Mouse (Mus musculus): ENCODE results near the gene Padi4. TPM values are rescaled to one million over a fixed set of nuclear protein-coding genes. Genes with fewer than 3 reads are reported as not detected.

Padi4 gene
- polyA plus RNA-seq, 1 experiment from 2014 or later = 0.12 TPM

DNA sequence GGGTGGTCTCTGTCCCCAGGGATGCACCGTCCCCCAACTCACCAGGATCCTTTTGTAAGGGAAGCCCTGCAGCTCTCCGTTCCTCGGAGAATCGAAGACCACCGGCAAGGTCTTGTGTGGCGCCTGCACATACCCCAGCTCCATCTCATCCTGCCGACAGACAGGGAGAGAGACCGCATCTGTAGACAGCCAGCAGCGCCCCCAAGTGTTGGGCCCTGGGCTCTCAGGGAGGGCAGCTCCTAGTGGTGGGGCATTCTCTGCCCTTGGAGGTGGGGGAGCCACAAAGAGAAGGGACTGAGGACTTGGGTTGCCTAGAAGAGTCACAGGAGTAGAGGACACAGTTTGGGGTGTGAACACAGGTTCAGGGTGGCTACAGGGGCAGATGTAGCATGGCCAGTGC lies 19.8 kb upstream of the Padi4 start:
- WGBS = 63% methylated on average over 9 of the region's 9 CpGs
- Histone ChIP-seq H3K36me3 (ENCODE audit: control insufficient read depth, insufficient read depth, low read length) (no peaks in the 10 kb centered on the region), H3K9ac (ENCODE audit: low read length) (no peak overlapping the region), H3K27me3 (ENCODE audit: control insufficient read depth, insufficient read depth, low read length) (no peaks in the 10 kb centered on the region), H3K4me1 (ENCODE audit: control insufficient read depth, insufficient read depth, low read length) (peaks cover 3% of the 10 kb centered on the region; the same call in 1 of the 2 replicates), H3K27ac (replicated peaks; ENCODE audit: low read depth, low read length) (no peak overlapping the region), H3K9me3 (ENCODE audit: control insufficient read depth, low read length) (no peaks in the 10 kb centered on the region; the same call in 1 of the 2 replicates), H3K4me3 (ENCODE audit: low read depth, low read length) (no peak overlapping the region), H3K4me2 (ENCODE audit: low read depth, severe bottlenecking) (no peak overlapping the region)
- ATAC-seq (ENCODE audit: insufficient number of reproducible peaks, low FRiP score, low TSS enrichment, low read depth) = no peak
- DNase-seq (ENCODE audit: low spot score) = no peak

DNA sequence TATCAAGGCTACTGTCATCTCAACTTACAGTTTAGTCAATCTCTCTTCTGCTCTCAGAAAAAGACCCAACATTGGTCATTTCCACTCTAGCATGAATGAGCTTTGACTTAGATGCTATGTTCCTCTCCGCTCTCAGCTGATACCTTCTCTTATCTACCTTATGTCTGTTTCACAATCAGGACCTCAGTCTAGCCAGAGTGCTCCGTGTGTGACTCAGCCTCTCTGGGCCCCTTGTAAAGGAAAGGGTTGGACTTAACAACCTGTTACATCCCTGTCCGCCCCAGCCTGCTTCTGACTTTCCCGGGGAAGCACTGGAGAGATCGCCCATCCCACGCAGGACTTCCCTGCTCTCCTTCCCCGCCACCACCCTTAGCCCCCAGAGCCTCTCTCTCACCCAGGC lies 18.5 kb upstream of the Padi4 start:
- 90% methylated on average over 7 of the region's 7 CpGs for WGBS
- no peak for ATAC-seq (ENCODE audit: insufficient number of reproducible peaks, low FRiP score, low TSS enrichment, low read depth)
- no peak overlapping the region for H3K27ac ChIP-seq (replicated peaks; ENCODE audit: low read depth, low read length)

DNA sequence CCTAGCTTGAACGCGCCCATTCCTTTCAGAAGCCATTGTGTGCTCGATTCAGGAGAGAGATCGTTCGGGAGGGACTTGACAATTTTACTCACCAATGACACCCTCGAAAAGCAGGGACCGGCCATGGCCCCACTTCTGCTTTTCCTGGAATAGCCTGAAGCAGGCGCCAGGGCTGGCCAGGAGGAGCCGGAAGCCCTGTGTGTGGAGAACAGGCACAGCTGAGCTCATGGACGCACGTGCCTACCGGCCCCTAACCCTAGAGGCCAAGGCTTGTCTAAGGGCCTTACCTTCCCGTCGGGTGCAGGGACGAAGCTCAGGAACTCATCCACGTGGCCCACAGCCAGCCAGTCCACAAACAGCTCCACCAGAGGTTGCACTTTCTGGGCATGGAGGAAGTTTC lies 17.0 kb upstream of the Padi4 start:
- H3K27ac ChIP-seq (replicated peaks; ENCODE audit: low read depth, low read length) = no peak overlapping the region
- ATAC-seq (ENCODE audit: insufficient number of reproducible peaks, low FRiP score, low TSS enrichment, low read depth) = no peak
- no peaks in the 10 kb centered on the region for H3K36me3 ChIP-seq (ENCODE audit: control insufficient read depth, insufficient read depth, low read length)
- H3K4me3 ChIP-seq (ENCODE audit: low read depth, low read length) = no peak overlapping the region
- no peak for DNase-seq (ENCODE audit: low spot score)
- no peaks in the 10 kb centered on the region for H3K27me3 ChIP-seq (ENCODE audit: control insufficient read depth, insufficient read depth, low read length)
- no peaks in the 10 kb centered on the region; the same call in 1 of the 2 replicates for H3K9me3 ChIP-seq (ENCODE audit: control insufficient read depth, low read length)
- H3K4me2 ChIP-seq (ENCODE audit: low read depth, severe bottlenecking) = no peak overlapping the region
- 83% methylated on average over 16 of the region's 16 CpGs for WGBS
- no peak overlapping the region for H3K9ac ChIP-seq (ENCODE audit: low read length)
- peaks cover 3% of the 10 kb centered on the region; the same call in 1 of the 2 replicates for H3K4me1 ChIP-seq (ENCODE audit: control insufficient read depth, insufficient read depth, low read length)

More for the DNA sequence above, 18.5 kb upstream of the Padi4 start:
- Histone ChIP-seq H3K4me1 (ENCODE audit: control insufficient read depth, insufficient read depth, low read length) (peaks cover 3% of the 10 kb centered on the region; the same call in 1 of the 2 replicates), H3K9ac (ENCODE audit: low read length) (no peak overlapping the region), H3K9me3 (ENCODE audit: control insufficient read depth, low read length) (no peaks in the 10 kb centered on the region; the same call in 1 of the 2 replicates), H3K4me2 (ENCODE audit: low read depth, severe bottlenecking) (no peak overlapping the region), H3K36me3 (ENCODE audit: control insufficient read depth, insufficient read depth, low read length) (no peaks in the 10 kb centered on the region), H3K4me3 (ENCODE audit: low read depth, low read length) (no peak overlapping the region), H3K27me3 (ENCODE audit: control insufficient read depth, insufficient read depth, low read length) (no peaks in the 10 kb centered on the region)
- DNase-seq (ENCODE audit: low spot score) = no peak

DNA sequence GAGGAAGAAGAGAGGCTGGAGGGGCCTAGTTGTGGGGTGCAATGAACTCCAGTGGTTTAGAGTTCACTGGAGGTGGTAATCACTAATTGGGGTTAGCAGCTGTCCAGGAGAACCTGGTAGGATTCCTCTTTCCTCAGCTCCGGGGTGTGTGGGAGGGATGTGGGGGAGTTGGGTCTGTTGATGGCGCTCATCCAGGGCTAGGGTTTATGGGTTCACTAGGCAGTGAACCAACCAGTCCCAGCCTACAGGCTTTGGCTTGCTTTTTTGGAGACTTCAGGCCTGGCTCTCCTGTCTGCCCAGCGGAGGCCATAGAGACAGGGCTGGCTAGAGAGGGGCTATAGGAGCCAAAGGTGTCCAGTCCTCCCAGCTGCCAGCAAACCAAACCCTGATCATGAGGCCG lies 15.9 kb upstream of the Padi4 start:
- H3K36me3 ChIP-seq (ENCODE audit: control insufficient read depth, insufficient read depth, low read length) = no peaks in the 10 kb centered on the region
- H3K9me3 ChIP-seq (ENCODE audit: control insufficient read depth, low read length) = no peaks in the 10 kb centered on the region; the same call in 1 of the 2 replicates
- H3K27me3 ChIP-seq (ENCODE audit: control insufficient read depth, insufficient read depth, low read length) = no peaks in the 10 kb centered on the region
- ATAC-seq (ENCODE audit: insufficient number of reproducible peaks, low FRiP score, low TSS enrichment, low read depth) = no peak
- DNase-seq (ENCODE audit: low spot score) = no peak
- no peak overlapping the region; the same call in 1 of the 2 replicates for H3K9ac ChIP-seq (ENCODE audit: low read length)
- H3K4me1 ChIP-seq (ENCODE audit: control insufficient read depth, insufficient read depth, low read length) = peaks cover 3% of the 10 kb centered on the region; the same call in 1 of the 2 replicates
- no peak overlapping the region for H3K27ac ChIP-seq (replicated peaks; ENCODE audit: low read depth, low read length)
- H3K4me3 ChIP-seq (ENCODE audit: low read depth, low read length) = no peak overlapping the region
- WGBS = 82% methylated on average over 4 of the region's 4 CpGs
- H3K4me2 ChIP-seq (ENCODE audit: low read depth, severe bottlenecking) = no peak overlapping the region

DNA sequence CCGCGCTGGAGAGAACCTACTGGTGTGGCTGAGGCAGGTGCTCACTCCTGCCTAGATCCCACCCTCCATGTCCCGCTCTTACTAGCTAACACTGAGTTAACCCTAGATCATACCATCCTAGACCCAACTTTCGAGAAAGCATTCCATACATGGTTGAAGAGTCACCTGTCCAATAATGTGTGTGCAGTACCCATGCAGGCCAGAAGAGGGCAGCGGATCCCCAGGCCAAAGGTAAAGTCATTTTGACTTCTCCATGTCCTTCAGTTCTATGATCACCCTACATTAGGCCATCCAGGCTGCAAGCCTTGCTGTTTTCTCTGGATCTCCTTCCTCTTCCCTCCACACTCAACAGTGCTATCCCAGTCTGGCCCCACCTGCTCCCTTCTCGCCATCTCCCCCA lies 14.9 kb upstream of the Padi4 start:
- H3K4me3 ChIP-seq (ENCODE audit: low read depth, low read length) = no peak overlapping the region
- no peaks in the 10 kb centered on the region; the same call in 1 of the 2 replicates for H3K9me3 ChIP-seq (ENCODE audit: control insufficient read depth, low read length)
- DNase-seq (ENCODE audit: low spot score) = peak; percentile 87
- WGBS = 36% methylated on average over 6 of the region's 6 CpGs
- no peak overlapping the region for H3K27ac ChIP-seq (replicated peaks; ENCODE audit: low read depth, low read length)
- ATAC-seq (ENCODE audit: insufficient number of reproducible peaks, low FRiP score, low TSS enrichment, low read depth) = 0 out of 2 replicates have a peak, but pooled peaks have one; percentile 52
- no peaks in the 10 kb centered on the region for H3K36me3 ChIP-seq (ENCODE audit: control insufficient read depth, insufficient read depth, low read length)
- peaks cover 3% of the 10 kb centered on the region; the same call in 1 of the 2 replicates for H3K4me1 ChIP-seq (ENCODE audit: control insufficient read depth, insufficient read depth, low read length)
- H3K4me2 ChIP-seq (ENCODE audit: low read depth, severe bottlenecking) = no peak overlapping the region
- no peaks in the 10 kb centered on the region for H3K27me3 ChIP-seq (ENCODE audit: control insufficient read depth, insufficient read depth, low read length)
- H3K9ac ChIP-seq (ENCODE audit: low read length) = no peak overlapping the region

DNA sequence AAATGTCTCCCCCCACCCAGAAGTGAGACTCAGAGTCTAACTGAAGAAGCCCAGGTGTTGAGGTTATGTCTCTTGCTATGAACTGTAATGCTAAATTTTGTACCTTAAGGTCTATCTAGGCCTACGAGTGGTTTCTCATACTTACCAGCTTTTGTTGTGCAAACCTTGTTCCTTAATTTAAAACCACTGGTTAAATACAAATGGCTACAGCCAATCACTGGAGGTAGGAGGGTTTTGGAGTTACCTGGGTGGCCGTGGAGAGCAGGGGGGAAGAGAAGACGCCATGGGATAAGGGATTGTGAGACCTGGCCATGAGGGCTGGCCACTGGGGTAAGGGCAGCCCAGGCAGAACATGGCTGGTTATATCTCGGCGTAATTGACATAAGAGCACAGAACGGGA lies 14.2 kb upstream of the Padi4 start:
- Histone ChIP-seq H3K36me3 (ENCODE audit: control insufficient read depth, insufficient read depth, low read length) (no peaks in the 10 kb centered on the region), H3K4me1 (ENCODE audit: control insufficient read depth, insufficient read depth, low read length) (peaks cover 3% of the 10 kb centered on the region; the same call in 1 of the 2 replicates), H3K4me2 (ENCODE audit: low read depth, severe bottlenecking) (no peak overlapping the region), H3K4me3 (ENCODE audit: low read depth, low read length) (no peak overlapping the region), H3K9ac (ENCODE audit: low read length) (no peak overlapping the region), H3K9me3 (ENCODE audit: control insufficient read depth, low read length) (no peaks in the 10 kb centered on the region; the same call in 1 of the 2 replicates), H3K27me3 (ENCODE audit: control insufficient read depth, insufficient read depth, low read length) (no peaks in the 10 kb centered on the region), H3K27ac (replicated peaks; ENCODE audit: low read depth, low read length) (no peak overlapping the region)
- ATAC-seq (ENCODE audit: insufficient number of reproducible peaks, low FRiP score, low TSS enrichment, low read depth) (no peak), DNase-seq (ENCODE audit: low spot score) (no peak)
- 81% methylated on average over 6 of the region's 6 CpGs for WGBS

DNA sequence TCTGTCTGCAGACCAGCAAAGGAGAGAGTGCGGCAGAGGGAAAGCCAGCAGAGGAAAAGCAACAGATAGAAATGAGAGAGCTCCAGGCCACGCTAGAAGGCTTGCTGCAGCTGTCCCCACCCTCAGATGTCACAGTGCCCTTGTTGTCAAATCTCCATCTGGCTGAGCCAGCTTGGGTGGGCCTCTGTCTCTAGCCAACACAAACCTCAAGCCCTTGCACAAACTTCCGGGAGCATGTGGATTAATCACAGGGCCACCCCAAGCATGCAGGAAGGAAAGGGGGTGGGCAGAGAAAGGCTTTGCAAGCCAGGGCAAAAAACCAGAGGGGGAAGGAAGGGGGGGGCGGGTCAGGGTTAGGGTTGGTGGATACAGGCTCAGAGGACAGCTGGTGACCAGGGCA lies 13.4 kb upstream of the Padi4 start:
- H3K9me3 ChIP-seq (ENCODE audit: control insufficient read depth, low read length) = no peaks in the 10 kb centered on the region; the same call in 1 of the 2 replicates
- no peak overlapping the region for H3K4me2 ChIP-seq (ENCODE audit: low read depth, severe bottlenecking)
- no peaks in the 10 kb centered on the region for H3K36me3 ChIP-seq (ENCODE audit: control insufficient read depth, insufficient read depth, low read length)
- no peak overlapping the region for H3K9ac ChIP-seq (ENCODE audit: low read length)
- ATAC-seq (ENCODE audit: insufficient number of reproducible peaks, low FRiP score, low TSS enrichment, low read depth) (no peak), DNase-seq (ENCODE audit: low spot score) (no peak)
- 85% methylated on average over 4 of the region's 4 CpGs for WGBS
- no peak overlapping the region for H3K27ac ChIP-seq (replicated peaks; ENCODE audit: low read depth, low read length)
- H3K27me3 ChIP-seq (ENCODE audit: control insufficient read depth, insufficient read depth, low read length) = no peaks in the 10 kb centered on the region
- peaks cover 3% of the 10 kb centered on the region; the same call in 1 of the 2 replicates for H3K4me1 ChIP-seq (ENCODE audit: control insufficient read depth, insufficient read depth, low read length)
- H3K4me3 ChIP-seq (ENCODE audit: low read depth, low read length) = no peak overlapping the region

DNA sequence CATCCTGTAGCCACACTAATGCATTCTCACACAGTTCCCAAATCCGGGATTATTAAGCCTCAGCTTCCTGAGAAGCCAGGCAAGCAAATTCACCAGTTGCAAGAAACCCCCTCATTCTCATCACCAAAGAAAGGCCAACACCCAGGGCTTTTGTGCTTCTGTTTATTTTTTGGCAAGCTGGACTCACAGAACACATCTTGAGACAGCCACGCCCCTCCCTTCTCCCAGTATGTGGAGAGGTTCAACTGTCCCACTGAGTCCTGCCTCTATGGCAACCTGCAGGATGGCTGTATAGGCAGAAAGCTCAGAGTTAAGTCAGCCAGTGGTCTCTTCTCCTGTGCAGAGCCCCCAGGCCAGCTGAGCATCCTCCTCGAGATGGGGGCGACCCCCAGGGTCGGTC lies 11.2 kb upstream of the Padi4 start:
- Histone ChIP-seq H3K9me3 (ENCODE audit: control insufficient read depth, low read length) (no peaks in the 10 kb centered on the region), H3K4me3 (ENCODE audit: low read depth, low read length) (no peak overlapping the region), H3K36me3 (ENCODE audit: control insufficient read depth, insufficient read depth, low read length) (no peaks in the 10 kb centered on the region), H3K4me2 (ENCODE audit: low read depth, severe bottlenecking) (no peak overlapping the region), H3K27ac (replicated peaks; ENCODE audit: low read depth, low read length) (no peak overlapping the region), H3K27me3 (ENCODE audit: control insufficient read depth, insufficient read depth, low read length) (no peaks in the 10 kb centered on the region), H3K9ac (ENCODE audit: low read length) (no peak overlapping the region), H3K4me1 (ENCODE audit: control insufficient read depth, insufficient read depth, low read length) (peaks cover 3% of the 10 kb centered on the region; the same call in 1 of the 2 replicates)
- no peak for ATAC-seq (ENCODE audit: insufficient number of reproducible peaks, low FRiP score, low TSS enrichment, low read depth)
- WGBS = 75% methylated on average over 5 of the region's 5 CpGs
- DNase-seq (ENCODE audit: low spot score) = no peak
